Mouse (Mus musculus): ENCODE data around the gene Irak3.

The Irak3 gene

DNA sequence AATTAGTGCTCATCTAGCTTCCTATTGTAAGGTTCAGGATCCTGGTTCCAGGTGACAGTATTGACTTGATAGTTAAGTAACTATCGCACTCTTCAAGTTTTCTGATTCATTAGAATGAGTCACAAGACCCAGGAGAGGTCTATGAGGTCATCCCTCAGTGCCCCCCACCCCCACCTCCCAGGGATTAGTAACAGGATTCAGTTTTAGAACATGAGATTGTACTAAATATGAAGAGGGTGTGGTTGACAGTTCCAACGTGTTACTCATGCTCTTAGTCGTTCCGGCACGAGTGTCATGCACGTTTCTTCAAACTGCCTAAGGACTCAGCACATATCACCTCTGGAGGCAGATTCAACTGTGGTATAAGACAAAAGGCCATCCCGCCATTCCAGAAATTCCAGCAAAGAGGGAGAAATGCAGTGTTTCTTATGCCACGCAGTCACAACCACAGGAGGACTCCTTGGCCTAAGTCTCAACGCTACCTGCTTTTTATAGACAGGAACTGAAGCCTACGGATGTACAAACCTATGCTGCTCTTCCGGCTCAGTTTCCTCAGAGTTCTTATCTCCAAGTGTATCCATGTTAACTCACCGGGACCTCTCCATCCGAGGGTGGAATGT is 2.8 kb upstream of the Irak3 start:
- ATAC-seq (ENCODE audit: low TSS enrichment) = no peak

DNA sequence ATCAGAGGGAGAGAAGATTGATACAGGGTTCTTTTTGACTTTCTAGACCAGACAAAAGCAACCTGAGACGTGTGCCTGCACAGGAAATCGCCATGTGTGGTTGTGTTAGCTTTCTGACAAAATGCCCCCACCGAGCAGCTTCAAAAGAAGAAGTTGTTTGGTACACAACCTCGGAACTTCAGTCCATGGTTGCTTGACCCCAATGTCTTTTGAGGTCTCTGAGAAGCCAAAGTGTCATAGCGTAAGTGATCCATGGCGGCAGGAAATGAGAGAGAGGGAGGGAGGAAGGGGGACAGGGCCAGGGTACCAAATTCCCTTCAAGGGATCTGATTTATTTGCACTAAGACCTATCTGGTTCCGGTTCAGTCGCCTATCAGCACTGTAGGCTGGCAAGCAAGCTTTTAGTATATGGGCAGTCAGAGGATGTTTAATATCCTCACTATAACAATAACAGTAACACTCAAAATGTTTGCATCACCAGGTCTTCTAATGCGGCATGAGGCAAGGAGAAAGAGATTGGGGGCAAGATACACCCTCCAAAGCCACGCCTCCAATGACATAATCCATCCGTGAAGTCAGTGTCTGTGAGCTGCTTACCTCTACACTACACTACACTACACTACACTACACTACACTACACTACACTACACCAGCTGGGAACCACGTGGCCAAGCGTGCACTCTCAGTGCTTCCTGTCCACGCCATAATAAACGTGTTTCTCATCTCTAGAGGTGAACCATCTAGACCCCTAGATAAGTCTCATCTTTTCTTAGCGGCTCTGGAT is 729 bp upstream of the Irak3 start:
- no peak for ATAC-seq (ENCODE audit: low TSS enrichment)

DNA sequence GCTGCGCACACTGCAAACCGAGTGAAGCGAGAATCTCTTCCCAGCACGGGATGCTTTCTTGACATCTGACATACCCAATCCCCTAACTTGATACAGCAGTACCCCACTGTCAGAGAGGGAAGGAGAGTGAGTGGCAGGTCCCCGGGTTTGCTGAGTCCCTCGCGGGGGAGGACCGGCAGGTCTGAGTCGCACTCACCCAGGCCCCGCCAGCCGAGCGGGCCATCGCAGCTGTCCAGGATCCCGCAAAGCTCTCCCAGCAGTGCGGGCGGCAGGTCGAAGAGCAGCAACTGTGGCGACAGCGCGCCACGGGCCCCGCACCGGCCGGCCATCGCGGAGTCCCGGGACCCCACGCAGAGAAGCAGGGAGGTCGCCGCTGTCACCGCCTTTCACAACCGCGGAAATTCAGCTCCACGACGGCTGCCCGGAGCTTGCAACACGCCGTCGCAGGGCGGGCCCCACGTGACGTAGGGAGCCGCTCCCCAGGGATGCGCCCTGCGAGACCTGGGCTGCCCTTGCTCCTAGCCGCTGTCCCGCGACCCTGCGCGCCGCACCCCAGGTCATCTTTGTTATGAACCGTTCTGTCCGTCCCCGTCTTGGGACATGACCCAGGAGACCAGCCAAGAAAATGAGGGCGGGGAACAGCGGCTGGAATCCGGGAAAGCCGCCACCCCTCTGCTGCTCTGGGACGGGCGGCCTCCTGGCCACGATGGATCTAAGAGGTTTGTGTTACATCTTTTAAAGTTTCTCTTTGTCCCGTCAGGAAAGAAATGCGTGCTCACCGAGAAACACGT is 604 bp downstream of the Irak3 start, which contains the start of gene Tmbim4:
TSS of gene Tmbim4 (plus strand) at position 460 of the 791 bp plus-strand sequence.
- 0 out of 2 replicates have a peak, but pooled peaks have one; percentile 9 for ATAC-seq (ENCODE audit: low TSS enrichment)

DNA sequence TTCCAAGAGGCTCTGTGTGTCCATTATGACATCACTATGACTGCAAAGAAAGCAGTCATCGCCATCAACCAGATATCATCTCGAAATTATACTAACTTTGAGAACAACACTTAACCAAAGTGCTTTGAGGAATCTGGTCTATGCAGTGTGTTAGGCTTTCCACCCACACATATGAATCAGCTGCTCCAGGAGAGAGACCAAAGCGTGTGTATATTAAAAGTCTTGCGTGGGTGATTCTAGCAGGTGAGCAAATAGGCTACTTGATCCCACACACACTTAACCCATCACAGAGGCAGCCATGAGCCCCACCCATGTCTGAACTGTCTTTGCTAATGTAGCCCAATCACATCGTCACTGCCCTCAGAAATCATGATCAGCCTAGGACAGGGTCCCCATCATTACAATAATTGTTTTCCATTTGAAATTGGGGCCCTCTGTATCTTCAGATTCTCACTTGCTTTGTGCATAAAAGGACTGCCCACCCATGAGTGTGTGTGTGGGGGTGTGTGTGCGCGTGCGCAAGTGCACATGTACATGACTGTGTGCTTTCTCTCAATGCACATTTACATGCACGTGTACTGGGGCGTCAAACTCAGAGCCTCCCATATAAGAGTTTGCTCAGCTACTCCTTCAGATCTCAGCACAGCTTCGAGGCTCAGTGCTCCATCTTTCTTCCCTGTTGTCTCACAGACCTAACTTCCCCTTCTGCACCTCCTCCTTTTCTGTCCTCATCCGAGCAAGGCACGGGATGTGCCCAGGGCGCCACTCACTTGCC is 4.7 kb downstream of the Irak3 start:
- ATAC-seq (ENCODE audit: low TSS enrichment) = peak; percentile 89

DNA sequence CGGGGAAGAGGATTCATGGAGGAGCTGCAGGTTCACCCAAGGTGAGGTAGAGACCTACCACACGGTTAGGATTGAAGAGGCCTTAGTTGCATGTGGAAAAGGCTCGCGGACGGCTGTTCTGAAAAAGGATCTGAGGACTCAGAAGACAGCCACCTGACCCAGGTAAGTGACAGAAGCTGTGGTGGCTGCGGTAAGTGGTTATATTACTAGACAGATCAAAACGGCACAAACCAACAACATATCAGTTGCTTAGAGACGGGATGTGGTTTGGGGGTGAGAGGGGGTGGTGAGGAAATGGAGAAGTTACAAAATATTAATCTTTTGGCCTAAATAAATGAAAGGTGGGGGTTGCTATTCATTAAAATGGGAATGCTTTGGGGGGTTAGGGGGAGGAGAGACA is 8.7 kb downstream of the Irak3 start:
- ATAC-seq (ENCODE audit: low TSS enrichment) = no peak

DNA sequence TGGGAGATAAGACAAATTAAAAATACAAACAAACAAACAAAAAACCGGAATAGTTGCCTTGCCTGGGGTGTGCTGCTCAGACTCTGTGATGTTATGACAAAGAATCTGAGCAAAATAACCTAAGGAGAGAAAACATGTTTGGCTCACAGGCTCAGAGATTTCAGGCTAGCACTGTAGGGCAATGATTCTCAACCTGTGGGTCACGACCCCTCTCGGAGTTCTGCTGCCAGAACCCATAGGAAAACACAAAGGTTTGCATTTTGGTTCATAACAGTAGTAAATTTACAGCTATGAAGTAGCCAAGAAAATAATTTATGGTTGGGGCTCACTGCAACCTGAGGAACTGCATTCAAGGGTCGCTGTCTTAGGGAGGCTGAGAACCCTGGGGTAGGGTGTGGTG is 9.7 kb downstream of the Irak3 start:
- ATAC-seq (ENCODE audit: low TSS enrichment) = no peak

DNA sequence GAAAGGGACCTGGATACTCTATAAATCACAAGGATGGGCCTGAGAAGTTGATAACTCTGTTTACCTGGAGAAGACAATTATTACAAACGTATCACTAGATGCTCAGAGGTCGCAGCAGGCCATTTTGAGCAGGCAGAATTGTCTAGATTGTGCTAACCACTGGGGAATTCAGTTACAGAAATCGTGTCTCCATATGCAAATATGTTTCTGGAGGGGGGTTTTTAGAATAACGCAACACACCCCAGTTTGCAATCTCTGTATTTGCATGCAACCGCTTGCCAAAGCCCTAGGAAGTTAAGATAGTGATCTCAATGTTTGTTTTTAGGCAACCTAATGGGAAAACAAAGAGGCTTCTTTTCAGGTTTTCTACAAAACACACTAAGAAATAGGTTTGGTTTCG is 10.8 kb downstream of the Irak3 start:
- no peak for ATAC-seq (ENCODE audit: low TSS enrichment)

DNA sequence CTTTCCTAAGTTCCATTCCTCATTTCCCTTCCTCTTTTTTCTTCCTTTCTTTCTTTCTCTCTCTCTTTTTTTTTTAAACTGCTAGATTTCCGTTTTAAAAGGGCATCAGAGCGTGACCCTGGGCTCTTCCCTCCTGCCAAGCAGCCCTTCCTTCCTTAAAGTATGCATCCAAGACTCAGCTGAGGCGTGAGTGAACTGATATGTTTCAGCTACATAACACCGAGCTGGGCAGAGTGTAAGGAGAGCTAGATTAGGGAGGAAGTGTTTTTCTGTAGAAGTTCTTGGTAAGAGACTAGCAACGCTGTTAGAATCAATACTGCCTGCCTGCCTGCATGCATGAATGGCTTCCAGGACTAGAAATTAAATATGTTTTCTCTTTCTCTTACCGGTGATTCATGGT is 12.1 kb downstream of the Irak3 start:
- no peak for ATAC-seq (ENCODE audit: low TSS enrichment)

DNA sequence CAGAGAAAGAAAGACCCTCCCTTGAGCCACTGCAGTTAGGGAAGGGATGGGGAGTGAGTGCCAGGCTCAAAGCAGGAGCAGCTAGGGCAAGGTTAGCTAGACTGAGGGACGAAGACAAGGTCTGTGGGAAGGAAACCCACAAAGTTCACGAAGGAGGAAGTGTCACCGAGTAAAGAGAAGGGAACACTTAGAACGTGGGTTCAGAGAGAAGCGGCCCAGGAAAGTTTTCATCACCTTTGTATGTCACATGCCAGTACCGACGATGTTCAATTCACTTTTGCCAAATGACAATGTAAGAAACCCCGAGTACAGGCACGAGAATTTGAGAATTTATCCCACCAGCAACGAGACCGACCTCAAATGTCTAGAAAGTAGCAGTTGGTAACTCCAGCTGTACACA is 12.7 kb downstream of the Irak3 start:
- no peak for ATAC-seq (ENCODE audit: low TSS enrichment)

DNA sequence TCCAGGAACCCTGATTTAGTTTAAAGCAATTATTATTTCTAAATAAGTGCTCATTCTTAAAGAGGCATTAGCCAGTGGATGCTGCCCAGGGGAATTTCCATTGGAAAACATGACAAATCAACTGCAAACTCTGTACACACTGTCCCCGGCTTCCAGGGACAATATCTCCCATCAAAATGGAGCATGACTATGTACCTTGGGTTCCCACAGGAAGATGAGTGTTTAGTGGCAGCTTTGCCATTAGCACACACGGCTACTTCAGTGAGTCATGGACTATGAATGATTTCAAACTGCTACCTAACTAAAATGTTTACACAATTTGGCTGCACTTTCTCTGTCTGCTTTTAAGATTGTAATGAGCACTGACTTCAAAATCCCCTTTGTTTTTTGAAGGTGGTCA is 13.4 kb downstream of the Irak3 start:
- ATAC-seq (ENCODE audit: low TSS enrichment) = no peak

DNA sequence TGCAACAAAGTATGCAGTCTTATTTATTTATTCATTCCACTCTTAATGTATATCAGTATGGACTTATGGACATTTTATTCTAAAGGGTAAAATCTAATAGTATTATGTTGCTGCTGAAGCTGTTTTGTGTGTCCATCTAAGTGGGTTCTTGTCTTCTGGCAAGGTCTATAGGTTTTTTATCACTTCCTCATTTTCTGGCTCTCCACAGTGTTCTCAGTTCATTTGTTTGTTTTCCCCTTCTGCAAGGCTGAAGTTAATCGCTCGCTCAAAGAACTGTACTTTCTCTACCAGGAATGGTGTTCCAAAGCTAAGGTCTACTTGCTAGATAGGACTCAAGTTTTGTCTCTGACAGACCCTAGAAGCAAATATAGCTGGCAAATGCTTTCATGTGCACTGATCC is 18.6 kb downstream of the Irak3 start:
- ATAC-seq (ENCODE audit: low TSS enrichment) = no peak

DNA sequence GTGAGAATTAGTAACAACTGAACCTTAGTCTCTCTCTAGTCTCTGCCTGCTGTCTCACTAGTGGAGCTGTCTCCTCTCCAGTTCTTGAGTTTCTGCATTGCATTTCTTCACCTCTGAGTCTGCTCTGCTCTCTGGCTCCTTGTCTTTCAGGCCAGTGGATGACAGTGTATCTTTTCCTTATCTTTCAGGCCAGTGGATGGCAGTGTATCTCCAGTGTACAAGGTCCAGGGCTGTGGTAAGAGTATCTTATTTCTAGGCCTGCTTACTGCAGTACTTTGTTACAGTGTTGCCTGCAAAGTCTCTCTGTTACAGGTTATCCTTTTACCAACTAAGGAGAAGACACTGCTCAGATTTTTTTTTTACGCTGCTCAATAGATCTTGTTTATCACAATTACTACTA is 19.0 kb downstream of the Irak3 start:
- peak; percentile 87 for ATAC-seq (ENCODE audit: low TSS enrichment)

DNA sequence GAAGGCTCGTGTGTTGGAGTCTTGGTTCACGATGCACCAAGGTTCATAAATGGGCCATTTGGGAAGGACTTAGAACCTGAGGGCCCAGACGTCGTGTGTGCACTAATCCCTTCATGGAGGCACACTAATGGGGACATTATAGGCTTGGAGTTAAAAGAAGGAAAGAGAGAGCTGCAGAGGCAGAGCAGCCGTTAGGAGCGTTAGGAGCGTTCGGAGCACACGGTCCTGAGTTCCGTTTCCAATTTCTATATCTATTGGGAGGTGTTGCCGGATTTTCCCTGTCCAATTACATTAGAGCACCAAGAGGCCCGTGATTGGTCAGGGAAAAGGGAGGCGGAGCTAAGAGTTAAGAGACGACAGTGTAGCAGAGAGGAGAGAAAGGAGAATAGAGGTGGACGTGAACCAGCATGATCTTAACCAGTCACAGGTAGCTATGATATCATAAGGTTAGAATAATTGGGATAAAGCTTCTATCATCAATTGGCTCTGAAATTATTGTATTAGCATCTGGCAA is 27.7 kb downstream of the Irak3 start:
- no peak for ATAC-seq (ENCODE audit: low TSS enrichment)

DNA sequence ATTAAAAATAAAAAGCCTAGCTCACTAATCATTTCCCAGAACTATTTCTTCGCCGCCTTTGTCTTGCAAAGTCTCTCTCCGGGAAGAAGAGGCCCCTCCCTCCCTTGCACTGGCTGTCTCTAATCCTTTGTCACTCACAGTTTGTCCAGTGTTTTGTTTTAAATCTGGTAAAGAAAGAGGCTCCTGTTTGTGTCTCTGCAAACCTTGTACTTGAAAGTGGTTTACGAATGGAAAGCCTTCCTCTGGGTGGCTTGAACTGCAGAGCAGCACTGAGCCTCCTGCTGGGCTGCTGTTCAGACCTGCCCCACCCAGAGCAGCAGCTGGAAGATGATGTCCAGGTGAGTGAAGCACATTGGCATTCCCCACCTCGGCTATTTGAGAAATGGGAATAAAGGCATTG is 30.6 kb downstream of the Irak3 start:
- no peak for ATAC-seq (ENCODE audit: low TSS enrichment)

DNA sequence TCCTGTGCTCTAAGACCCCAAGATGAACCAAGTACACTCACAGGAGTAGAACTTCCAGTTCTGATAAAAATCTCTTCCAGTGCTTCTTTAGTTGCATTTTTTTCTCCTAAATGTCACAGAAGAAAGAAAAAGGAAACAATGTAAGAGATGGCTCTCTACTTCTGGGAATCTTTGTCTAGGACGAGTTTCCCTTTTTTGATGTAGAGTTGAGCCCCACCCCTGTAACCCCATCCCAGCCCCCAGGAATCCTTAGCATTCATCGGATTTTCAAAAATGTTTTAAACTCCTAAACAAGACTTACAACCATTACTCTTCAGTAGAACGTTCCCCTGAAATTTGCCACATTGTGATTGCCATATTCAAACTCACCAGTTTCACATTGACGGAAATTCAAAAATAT is 31.7 kb downstream of the Irak3 start:
- no peak for ATAC-seq (ENCODE audit: low TSS enrichment)

DNA sequence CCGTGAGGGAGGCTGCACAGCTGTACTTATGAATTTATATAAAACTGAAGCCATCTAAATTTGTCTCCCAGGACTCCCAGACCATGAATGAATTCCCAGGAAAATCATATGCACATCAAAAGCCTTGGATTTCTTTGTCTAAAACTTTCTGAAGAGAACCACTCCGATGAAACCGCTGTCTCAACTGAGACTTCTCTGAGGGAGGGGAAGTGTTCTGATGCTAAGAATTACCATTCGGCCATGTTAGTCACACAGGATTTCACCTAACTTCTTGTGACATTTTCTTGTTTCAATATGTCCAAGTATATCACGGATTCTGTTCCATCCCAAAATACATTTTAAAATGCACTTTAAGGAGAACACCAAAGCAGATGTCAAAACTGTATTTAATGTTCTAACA is 32.1 kb downstream of the Irak3 start:
- no peak for ATAC-seq (ENCODE audit: low TSS enrichment)

DNA sequence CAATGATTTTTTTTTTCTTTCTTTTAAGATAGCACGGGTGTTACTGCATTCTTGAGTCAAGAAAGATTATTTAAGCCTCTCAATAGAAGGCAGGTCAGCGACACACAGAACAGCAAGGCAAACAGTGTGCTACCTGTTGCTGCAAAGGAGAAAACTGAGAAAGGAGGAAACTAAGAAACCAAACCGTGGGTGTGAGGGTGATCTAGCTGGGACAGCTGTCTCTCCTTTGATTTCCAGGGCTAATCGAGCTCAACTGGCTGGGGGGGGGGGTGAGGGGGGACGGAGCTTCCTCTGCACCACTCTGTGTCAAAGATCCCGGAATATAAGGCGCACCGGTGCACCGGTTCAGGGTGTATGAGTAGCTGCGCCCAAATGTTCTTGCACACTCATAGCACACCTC is 32.9 kb downstream of the Irak3 start:
- ATAC-seq (ENCODE audit: low TSS enrichment) = no peak

DNA sequence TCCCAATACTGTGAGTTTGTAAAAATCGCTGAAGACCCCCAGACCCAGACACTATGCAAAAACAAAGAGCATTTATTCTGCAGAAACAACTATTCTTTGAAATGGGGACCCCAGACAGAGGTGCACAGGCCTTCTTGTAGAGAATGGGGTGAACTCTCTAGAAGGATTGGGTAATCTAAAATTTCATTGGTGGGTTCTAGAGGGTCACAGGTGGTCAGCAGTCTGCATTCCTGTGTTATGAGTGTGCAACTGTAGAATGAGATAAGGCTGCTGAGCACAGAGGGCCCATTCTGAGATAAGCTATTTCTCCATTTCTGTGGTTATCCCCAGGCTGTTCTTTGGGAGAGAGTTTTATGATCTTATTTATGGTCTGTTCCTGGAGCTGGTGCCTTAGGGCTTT is 33.9 kb downstream of the Irak3 start:
- ATAC-seq (ENCODE audit: low TSS enrichment) = no peak

DNA sequence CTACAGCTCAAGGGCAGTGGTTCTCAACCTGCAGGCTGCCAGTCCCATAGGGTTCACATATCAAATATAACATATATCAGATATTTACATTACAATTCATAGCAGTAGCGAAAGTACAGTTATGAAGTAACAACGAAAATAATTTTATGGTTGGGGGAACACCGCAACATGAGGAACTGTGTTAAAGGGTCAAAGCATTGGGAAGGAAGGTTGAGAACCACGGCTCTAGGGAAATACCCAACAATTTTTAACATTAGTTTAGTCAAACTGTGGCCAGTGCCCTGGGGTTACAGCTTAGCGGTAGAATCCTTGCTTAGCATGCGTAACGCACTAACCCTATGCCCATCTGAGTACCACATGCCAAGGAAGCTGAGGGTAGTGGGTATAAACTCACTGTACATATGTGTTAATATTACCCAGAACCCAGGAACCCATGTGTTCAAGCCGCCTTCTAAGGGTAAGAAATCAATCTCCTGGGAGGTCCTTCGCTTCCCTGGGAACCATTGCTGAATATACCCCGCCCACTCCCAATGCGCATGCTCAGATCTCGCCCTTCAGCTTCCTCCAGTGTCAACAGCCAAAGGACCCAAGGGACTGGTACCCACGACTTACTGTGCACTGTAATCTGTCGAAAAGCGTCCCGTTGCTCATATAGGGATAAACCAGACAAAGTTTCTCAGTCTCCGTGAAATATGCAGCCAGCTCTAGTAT is 36.0 kb downstream of the Irak3 start:
- no peak for ATAC-seq (ENCODE audit: low TSS enrichment)

DNA sequence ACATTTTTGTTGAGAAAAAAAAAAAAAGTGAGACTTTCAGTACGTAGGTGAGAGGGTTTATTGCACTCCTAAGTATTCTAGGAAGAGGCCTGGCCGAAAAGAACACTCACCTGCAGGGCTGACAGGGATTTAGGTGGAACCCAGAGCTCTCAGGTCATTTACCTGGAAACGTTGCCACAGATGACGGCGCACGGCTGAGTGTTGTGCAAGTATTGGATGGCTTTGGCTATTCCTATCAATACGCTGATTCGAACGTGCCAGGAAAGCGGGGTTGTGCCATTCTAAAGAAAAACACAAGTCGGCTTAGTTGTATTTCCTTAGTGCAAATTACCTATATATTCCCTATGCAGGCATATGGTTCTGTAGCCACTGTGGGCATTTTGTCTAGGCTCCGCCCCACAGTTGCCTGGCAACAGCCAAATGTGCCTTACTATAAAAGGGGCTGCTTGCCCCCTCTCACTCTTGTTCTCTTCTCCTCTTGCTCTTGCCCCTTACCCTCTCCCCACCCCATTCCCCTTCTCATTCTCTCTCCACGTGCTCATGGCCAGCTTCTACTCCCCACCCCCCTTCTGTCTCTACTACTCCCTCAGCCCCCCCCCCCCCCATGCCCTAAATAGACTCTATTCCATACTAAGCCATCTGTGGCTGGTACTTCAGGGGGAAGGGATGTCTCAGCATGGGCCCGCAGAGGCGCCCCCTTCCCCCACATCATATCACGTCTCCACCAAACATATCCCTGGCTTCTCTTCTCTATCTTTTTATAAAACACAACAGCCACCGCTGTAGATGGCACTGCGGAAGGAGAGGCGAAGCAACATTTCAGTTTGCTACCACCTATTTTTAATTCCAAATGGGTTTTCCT is 36.8 kb downstream of the Irak3 start:
- ATAC-seq (ENCODE audit: low TSS enrichment) = peak; percentile 52; the same call in 1 of the 2 replicates

Data from frontal cortex, adult (tissue).